Mouse (Mus musculus) Muller cell, postnatal 12 days (primary cell): ENCODE results near the gene Ptprd.
"Not testable (repeated sequence)": the region's sequence is repeated elsewhere in the genome, so short reads cannot be mapped to it uniquely, and the experiment has no call there.

Experiments used
- DNase-seq: peaks from one replicate; pipeline ENCODE4 v3.0.0-alpha.2; 2015; ENCODE audit errors: inconsistent ontology term

The Ptprd gene

GRCm38 (mm10) chr4:77889489-77889888 is 322.3 kb downstream of the Ptprd start:
- no peak for DNase-seq

- DNase-seq = no peak
Measured at GRCm38 (mm10) chr4:77880213-77880612, 331.5 kb downstream of the Ptprd start.

- DNase-seq = no peak
Measured at GRCm38 (mm10) chr4:77861269-77861668, 350.5 kb downstream of the Ptprd start.

GRCm38 (mm10) chr4:77797391-77797790 is 414.4 kb downstream of the Ptprd start:
- DNase-seq = not testable (repeated sequence)

- no peak for DNase-seq
Measured at GRCm38 (mm10) chr4:77777237-77777636, 434.5 kb downstream of the Ptprd start.

- no peak for DNase-seq
Measured at GRCm38 (mm10) chr4:77763790-77764189, 448.0 kb downstream of the Ptprd start.

GRCm38 (mm10) chr4:77743391-77743790 is 468.4 kb downstream of the Ptprd start:
- DNase-seq = no peak

GRCm38 (mm10) chr4:77721908-77722307 is 489.9 kb downstream of the Ptprd start:
- no peak for DNase-seq

- no peak for DNase-seq
Measured at GRCm38 (mm10) chr4:77717792-77718191, 494.0 kb downstream of the Ptprd start.

GRCm38 (mm10) chr4:77710231-77710630 is 501.5 kb downstream of the Ptprd start:
- DNase-seq = no peak

GRCm38 (mm10) chr4:77698294-77698693 is 513.5 kb downstream of the Ptprd start:
- DNase-seq = no peak

GRCm38 (mm10) chr4:77675798-77676197 is 536.0 kb downstream of the Ptprd start:
- DNase-seq = no peak

GRCm38 (mm10) chr4:77664761-77665160 is 547.0 kb downstream of the Ptprd start:
- DNase-seq = peak; percentile 4

GRCm38 (mm10) chr4:77662309-77662708 is 549.5 kb downstream of the Ptprd start:
- no peak for DNase-seq

GRCm38 (mm10) chr4:77655669-77656068 is 556.1 kb downstream of the Ptprd start:
- DNase-seq = no peak

- DNase-seq = no peak
Measured at GRCm38 (mm10) chr4:77649615-77650325, 562.0 kb downstream of the Ptprd start.

- DNase-seq = no peak
Measured at GRCm38 (mm10) chr4:77648911-77649310, 562.9 kb downstream of the Ptprd start.

- DNase-seq = no peak
Measured at GRCm38 (mm10) chr4:77647451-77648137, 564.2 kb downstream of the Ptprd start.

GRCm38 (mm10) chr4:77644435-77644834 is 567.3 kb downstream of the Ptprd start:
- no peak for DNase-seq

GRCm38 (mm10) chr4:77640022-77640421 is 571.7 kb downstream of the Ptprd start:
- DNase-seq = no peak

GRCm38 (mm10) chr4:77613129-77613528 is 598.6 kb downstream of the Ptprd start:
- DNase-seq = no peak

GRCm38 (mm10) chr4:77586624-77587023 is 625.1 kb downstream of the Ptprd start:
- no peak for DNase-seq

- DNase-seq = no peak
Measured at GRCm38 (mm10) chr4:77586222-77586621, 625.5 kb downstream of the Ptprd start.
